Mouse (Mus musculus): ENCODE results near the gene Ivd. TPM values are rescaled to one million over a fixed set of nuclear protein-coding genes. Genes with fewer than 3 reads are reported as not detected.

Ivd gene
- total and polyA plus RNA-seq, 3 experiments, result 25.5 to 29.3 (median 27.6) TPM

- Histone ChIP-seq H3K27me3 (replicated peaks) (no peaks in the 10 kb centered on the region), H3K4me3 (replicated peaks in 1 of 3; ENCODE audit: low read depth in 2 of 3, low read length in 2 of 3, poor library complexity in 1 of 3) (no peak overlapping the region), H3K9ac (ENCODE audit: insufficient read depth, low read depth) (no peak overlapping the region), H3K4me2 (ENCODE audit: insufficient read depth, low read depth, poor library complexity, severe bottlenecking) (no peak overlapping the region), H3K9me3 (replicated peaks; ENCODE audit: low read length) (no peaks in the 10 kb centered on the region), H3K27ac (ENCODE audit: insufficient read depth, low read depth) (no peak overlapping the region), H3K4me1 (ENCODE audit: control insufficient read depth in 1 of 2, insufficient read depth in 2 of 2) (no peaks in the 10 kb centered on the region), H3K79me2 (replicated peaks; ENCODE audit: control insufficient read depth, extremely low read depth, insufficient read depth, poor library complexity, severe bottlenecking) (no peaks in the 10 kb centered on the region), H3K36me3 (replicated peaks in 1 of 2; ENCODE audit: control insufficient read depth in 1 of 2, insufficient read depth in 1 of 2, low read length in 1 of 2) (no peaks in the 10 kb centered on the region)
- no peak for TF ChIP-seq MEF2A (IDR thresholded peaks at IDR 0.05; ENCODE audit: borderline replicate concordance, low read depth, low read length)
- no peak for TF ChIP-seq SMC3 (IDR thresholded peaks at IDR 0.05; ENCODE audit: low read depth, low read length)
- no peak for TF ChIP-seq ZC3H11A (IDR thresholded peaks at IDR 0.05; ENCODE audit: low read depth, low read length)
- TF ChIP-seq POLR2AphosphoS2 (IDR thresholded peaks at IDR 0.05; ENCODE audit: low read depth, low read length), result no peak
- no peak for TF ChIP-seq TCF12 (IDR thresholded peaks at IDR 0.05; ENCODE audit: low read depth, low read length)
- TF ChIP-seq EP300 (IDR thresholded peaks at IDR 0.05; ENCODE audit: low read length), result no peak
- TF ChIP-seq NELFE (IDR thresholded peaks at IDR 0.05; ENCODE audit: low read depth, low read length), result no peak
- no peak for TF ChIP-seq MXI1 (IDR thresholded peaks at IDR 0.05; ENCODE audit: low read depth, low read length)
- no peak for TF ChIP-seq MAX (IDR thresholded peaks at IDR 0.05; ENCODE audit: low read length)
- TF ChIP-seq JUN (IDR thresholded peaks at IDR 0.05; ENCODE audit: insufficient read depth, low read depth, low read length), result no peak
- no peak for TF ChIP-seq MAZ (IDR thresholded peaks at IDR 0.05; ENCODE audit: low read depth, low read length)
- no peak for TF ChIP-seq USF2 (conservative IDR thresholded peaks at IDR 0.05; ENCODE audit: low read depth, low read length)
- TF ChIP-seq POLR2A (IDR thresholded peaks at IDR 0.05; ENCODE audit: low read depth, low read length), result no peak
- no peak for TF ChIP-seq NRF1 (IDR thresholded peaks at IDR 0.05; ENCODE audit: low read depth, low read length)
- no peak for DNase-seq (ENCODE audit: extremely low read depth)
- in situ Hi-C loops (cut with MboI; ENCODE audit: low pct_ligation_motif_present, low pct_unique_long_range_greater_than_20kb, low sequenced_read_pairs), result no loop called here
- dilution Hi-C loops (cut with MboI; ENCODE audit: extremely low pct_ligation_motif_present, extremely low pct_unique_long_range_greater_than_20kb, low sequenced_read_pairs), result no loop called here
Observed at GRCm38 (mm10) chr2:118851756-118852155, 10.0 kb upstream of the Ivd start.

- no peaks in the 10 kb centered on the region; the same call in 1 of the 2 replicates for H3K79me2 ChIP-seq (replicated peaks; ENCODE audit: control insufficient read depth, extremely low read depth, insufficient read depth, poor library complexity, severe bottlenecking)
- H3K4me1 ChIP-seq (ENCODE audit: control insufficient read depth in 1 of 2, insufficient read depth in 2 of 2), result peaks cover 0 to 20% of the 10 kb centered on the region in 2 experiments; a peak in 2 of 4 replicates
- TF ChIP-seq ZKSCAN1 (IDR thresholded peaks at IDR 0.05; ENCODE audit: borderline replicate concordance, low read depth, low read length) (no peak), CHD2 (IDR thresholded peaks at IDR 0.05; ENCODE audit: low read length) (no peak), IRF4 (IDR thresholded peaks at IDR 0.05; ENCODE audit: low read depth, low read length) (no peak), ETS1 (conservative IDR thresholded peaks at IDR 0.05; ENCODE audit: low read depth, low read length) (no peak), EP300 (IDR thresholded peaks at IDR 0.05; ENCODE audit: low read length) (no peak), MXI1 (IDR thresholded peaks at IDR 0.05; ENCODE audit: low read depth, low read length) (no peak), BHLHE40 (IDR thresholded peaks at IDR 0.05; ENCODE audit: low read depth, low read length) (no peak), ZNF384 (IDR thresholded peaks at IDR 0.05; ENCODE audit: low read depth, low read length) (no peak), USF1 (IDR thresholded peaks at IDR 0.05; ENCODE audit: low read depth, low read length) (no peak), MEF2A (IDR thresholded peaks at IDR 0.05; ENCODE audit: borderline replicate concordance, low read depth, low read length) (no peak)
- H3K27ac ChIP-seq (ENCODE audit: insufficient read depth, low read depth), result no peak overlapping the region
- peaks cover 0 to 21% of the 10 kb centered on the region in 2 experiments for H3K36me3 ChIP-seq (replicated peaks in 1 of 2; ENCODE audit: control insufficient read depth in 1 of 2, insufficient read depth in 1 of 2, low read length in 1 of 2)
- peak overlapping the region; percentile 80 for H3K9ac ChIP-seq (ENCODE audit: insufficient read depth, low read depth)
- H3K27me3 ChIP-seq (replicated peaks), result peaks cover 2% of the 10 kb centered on the region
- peak overlapping the region; percentile 77 to 85 (median 83) for H3K4me3 ChIP-seq (replicated peaks in 1 of 3; ENCODE audit: low read depth in 2 of 3, low read length in 2 of 3, poor library complexity in 1 of 3)
- in situ Hi-C loops (cut with MboI; ENCODE audit: low pct_ligation_motif_present, low pct_unique_long_range_greater_than_20kb, low sequenced_read_pairs), result no loop called here
- no peaks in the 10 kb centered on the region for H3K9me3 ChIP-seq (replicated peaks; ENCODE audit: low read length)
- H3K4me2 ChIP-seq (ENCODE audit: insufficient read depth, low read depth, poor library complexity, severe bottlenecking), result peak overlapping the region; percentile 95
- no peak for DNase-seq (ENCODE audit: extremely low read depth)
- dilution Hi-C loops (cut with MboI; ENCODE audit: extremely low pct_ligation_motif_present, extremely low pct_unique_long_range_greater_than_20kb, low sequenced_read_pairs), result no loop called here
Observed at GRCm38 (mm10) chr2:118862340-118862675, 554 bp downstream of the Ivd start.
